Mouse (Mus musculus): Measurements from ENCODE around the gene Pik3ca.

The Pik3ca gene

DNA sequence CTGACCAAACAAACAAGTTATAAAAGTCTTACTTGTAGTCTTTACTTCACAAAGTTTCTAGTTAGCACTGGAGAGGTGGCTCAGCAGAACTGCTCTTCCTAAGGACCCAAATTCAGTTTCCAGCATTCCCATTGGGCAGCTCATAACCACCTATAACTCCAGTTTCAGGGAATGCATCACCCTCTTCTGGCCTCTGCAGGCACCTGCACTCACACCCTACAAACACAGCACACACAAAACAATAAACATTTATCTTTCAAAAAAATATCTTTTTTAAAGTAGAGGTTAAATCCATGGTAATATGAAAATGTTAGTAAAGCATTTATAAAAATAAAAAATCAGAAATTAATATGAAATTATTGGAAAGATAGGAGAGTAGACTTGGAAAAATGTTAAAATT, 44.2 kb downstream of the Pik3ca start:
- DNase-seq (ENCODE audit: low spot score in 2 of 2) = no peak

DNA sequence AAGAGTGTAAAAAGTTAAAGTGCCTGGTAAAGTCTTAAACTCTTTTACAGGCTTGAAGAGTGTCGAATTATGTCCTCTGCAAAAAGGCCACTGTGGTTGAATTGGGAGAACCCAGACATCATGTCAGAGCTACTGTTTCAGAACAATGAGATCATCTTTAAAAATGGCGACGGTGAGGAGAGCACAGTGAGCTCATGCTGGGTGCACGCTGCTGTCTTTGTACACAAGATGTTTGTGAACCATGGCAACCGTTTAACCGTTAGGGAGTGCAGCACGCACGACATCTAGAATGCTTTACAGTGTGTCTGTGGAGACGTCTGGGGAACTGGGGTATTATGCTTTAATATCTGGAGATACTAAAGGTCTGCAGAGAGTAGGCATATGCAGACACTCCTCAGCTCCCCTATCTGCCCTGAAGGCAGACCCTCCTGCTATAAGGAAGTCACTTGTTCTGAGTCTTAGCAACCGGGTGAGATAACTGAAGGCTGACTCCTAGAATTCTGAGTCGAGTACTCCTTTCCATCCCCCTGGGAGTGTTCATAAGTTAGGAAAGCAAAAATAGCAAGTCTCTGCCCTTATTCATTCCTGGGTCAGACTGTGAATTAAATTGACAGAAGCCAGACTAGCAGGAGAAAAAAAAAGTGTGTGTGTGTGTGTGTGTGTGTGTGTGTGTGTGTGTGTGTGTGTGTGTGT, 57.0 kb downstream of the Pik3ca start:
- DNase-seq (ENCODE audit: low spot score in 2 of 2) = no peak

DNA sequence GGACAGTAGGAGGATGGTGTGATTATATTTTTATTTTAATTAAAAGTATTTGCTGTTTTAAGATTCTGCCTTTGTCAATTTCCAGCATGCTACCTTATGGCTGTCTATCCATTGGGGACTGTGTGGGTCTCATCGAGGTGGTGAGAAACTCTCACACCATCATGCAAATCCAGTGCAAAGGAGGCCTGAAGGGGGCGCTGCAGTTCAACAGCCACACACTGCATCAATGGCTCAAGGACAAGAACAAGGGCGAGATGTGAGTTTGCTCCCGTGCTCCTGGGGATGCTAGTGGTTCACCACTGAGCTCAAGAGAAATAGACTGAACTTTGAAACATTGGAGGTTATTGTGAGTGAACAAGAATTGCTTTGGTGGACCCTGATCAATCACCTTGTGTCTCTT, 62.3 kb downstream of the Pik3ca start:
- DNase-seq (ENCODE audit: low spot score in 2 of 2) = no peak

DNA sequence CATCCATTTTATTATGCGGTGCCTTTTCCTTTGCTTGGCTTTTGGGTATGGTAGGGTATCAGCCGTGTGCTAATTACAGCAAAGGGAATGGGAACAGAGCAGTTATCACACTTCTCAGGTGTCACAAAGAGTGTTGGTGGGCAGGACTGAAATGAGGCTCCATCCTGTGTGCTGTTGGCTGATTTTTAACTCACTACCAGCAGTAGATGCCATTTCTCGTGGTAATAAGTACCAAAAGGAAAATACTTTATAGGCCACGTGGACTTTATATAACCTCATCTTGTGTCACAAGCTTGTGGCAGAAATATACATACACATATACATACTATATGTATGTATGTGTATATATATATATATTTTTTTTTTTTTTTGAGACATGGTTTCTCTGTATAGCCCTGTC, 69.8 kb downstream of the Pik3ca start:
- DNase-seq (ENCODE audit: low spot score in 2 of 2) = no peak

- no peak for DNase-seq (ENCODE audit: low spot score in 2 of 2)
Observed at GRCm38 (mm10) chr3:32468411-32468810, 70.9 kb downstream of the Pik3ca start.

DNA sequence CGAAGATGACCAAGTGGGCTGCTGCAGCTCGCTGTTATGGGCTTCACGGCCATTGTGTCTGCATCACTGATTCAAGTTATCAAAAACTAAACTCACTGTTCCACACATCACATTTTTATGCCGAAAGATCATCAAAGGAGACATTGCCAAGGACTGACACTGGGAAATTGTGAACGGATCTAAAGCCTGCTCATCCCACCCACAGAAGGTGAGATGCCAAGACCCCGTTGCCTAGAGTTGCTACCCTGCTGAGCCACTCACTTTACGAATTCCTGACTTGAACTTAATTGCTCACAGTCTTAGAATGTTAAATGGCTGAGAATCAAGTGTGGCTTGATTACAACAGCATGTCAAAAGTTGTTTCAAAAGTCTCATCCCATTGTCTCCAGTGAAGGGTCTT, 73.0 kb downstream of the Pik3ca start:
- DNase-seq (ENCODE audit: low spot score in 2 of 2) = no peak

DNA sequence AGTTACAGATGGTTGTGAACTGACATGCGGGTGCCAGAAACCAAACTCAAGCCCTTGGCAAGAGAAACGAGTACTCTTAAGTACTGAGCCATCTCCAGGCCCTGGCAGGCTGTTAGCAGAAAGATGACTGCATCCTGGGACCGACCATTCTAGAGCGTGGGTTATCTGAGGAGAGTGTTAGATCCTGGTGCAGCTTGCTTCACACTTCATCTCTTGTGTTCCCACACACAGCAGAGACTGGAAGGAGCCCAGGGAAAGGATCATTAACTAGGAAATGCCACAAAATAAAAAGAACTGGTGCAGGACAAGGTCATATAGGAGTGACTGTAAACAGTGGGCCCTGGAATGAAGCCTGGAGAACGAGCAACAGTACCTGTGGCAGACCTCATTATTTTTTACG, 73.6 kb downstream of the Pik3ca start:
- DNase-seq (ENCODE audit: low spot score in 2 of 2) = no peak

GRCm38 (mm10) chr3:32472191-32472900, 74.9 kb downstream of the Pik3ca start:
- no peak for DNase-seq (ENCODE audit: low spot score in 2 of 2)

- DNase-seq (ENCODE audit: low spot score in 2 of 2) = no peak
Observed at GRCm38 (mm10) chr3:32473184-32473583, 75.7 kb downstream of the Pik3ca start.

GRCm38 (mm10) chr3:32479961-32480360, 82.5 kb downstream of the Pik3ca start:
- DNase-seq (ENCODE audit: low spot score in 2 of 2) = no peak

DNA sequence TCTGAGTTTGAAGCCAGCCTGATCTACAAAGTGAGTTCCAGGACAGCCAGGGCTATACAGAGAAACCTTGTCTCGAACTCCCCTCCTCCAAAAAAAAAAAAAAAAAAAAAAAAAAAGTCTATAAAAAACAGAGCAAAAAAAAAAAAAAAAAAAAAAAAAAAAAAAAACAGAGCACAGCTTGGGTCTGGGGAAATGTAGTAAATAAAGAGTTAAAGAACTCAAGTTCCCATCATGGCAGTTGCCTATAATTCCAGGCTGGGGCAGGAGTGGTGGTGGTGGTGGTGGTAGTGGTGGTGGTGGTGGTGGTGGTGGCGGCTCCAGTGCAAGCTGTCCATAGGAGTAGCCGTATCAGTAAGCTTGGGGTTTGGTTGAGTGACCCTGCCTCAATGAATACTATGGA, 85.6 kb downstream of the Pik3ca start:
- DNase-seq (ENCODE audit: low spot score in 2 of 2) = no peak

GRCm38 (mm10) chr3:32486543-32486942, 89.1 kb downstream of the Pik3ca start:
- DNase-seq (ENCODE audit: low spot score in 2 of 2) = no peak

GRCm38 (mm10) chr3:32488172-32488571, 90.7 kb downstream of the Pik3ca start:
- DNase-seq (ENCODE audit: low spot score in 2 of 2) = no peak

DNA sequence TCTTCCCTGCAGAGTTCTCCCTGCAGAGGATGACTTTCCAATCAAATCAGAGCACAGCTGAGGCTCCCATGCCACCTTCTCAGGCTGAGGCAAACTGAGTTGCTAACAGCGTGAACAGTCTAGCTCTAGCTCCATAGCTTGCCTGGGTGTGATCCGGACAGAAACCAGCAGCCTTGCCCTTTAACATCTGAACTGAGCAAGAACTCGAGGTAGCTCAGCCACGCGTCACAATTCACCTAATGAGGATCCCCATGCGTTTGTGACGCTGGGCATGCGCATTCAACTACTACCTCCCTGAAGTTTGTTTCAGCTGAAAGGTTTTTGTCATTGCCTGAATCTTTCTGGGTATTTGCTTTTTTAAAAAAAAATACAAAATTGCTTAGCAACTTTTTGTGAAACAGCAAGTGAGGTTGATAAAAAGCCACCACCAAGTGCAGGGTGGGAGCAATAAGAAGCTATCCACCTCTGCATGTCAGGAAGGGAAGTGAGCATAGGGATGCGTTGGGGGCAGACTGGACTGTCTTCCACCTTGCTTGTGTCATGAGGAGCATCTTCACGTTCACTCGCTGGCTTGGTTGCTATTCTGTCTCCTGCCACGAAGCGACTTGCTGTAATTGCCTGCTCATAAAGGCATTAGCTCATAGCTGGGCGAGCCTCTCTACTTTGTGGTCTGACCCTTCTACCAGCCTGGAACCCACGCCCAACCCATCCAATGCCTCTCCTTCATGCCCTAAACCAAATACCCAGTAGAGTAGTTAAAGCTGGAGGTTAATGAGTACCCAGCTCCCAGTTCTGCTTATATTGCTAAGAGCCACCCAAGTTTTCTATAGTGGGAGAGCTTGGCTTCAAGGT, 92.8 kb downstream of the Pik3ca start:
- no peak for DNase-seq (ENCODE audit: low spot score in 2 of 2)

DNA sequence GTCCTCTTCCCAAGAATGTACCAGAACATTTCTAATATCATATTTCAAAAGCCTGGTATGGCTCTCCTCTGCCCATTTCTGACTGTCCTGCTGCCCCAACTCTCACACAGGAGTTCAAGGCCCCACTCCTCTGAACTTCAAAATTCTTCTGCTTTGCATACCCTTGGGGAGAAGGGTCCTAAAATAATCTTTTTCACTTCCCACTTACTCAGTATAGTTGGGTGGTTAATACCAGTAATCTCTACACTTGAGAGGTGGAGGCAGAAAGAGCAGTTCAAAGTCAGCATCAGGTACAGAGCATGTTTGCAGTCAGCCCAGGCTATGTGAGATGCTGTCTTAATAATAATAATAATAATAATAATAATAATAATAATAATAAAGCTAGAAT, 93.5 kb downstream of the Pik3ca start:
- DNase-seq (ENCODE audit: low spot score in 2 of 2) = no peak

GRCm38 (mm10) chr3:32492097-32493090, 94.9 kb downstream of the Pik3ca start, which contains the start of gene Kcnmb3:
Kcnmb3 (minus strand) TSS chr3:32492231.
- no peak for DNase-seq (ENCODE audit: low spot score in 2 of 2)

DNA sequence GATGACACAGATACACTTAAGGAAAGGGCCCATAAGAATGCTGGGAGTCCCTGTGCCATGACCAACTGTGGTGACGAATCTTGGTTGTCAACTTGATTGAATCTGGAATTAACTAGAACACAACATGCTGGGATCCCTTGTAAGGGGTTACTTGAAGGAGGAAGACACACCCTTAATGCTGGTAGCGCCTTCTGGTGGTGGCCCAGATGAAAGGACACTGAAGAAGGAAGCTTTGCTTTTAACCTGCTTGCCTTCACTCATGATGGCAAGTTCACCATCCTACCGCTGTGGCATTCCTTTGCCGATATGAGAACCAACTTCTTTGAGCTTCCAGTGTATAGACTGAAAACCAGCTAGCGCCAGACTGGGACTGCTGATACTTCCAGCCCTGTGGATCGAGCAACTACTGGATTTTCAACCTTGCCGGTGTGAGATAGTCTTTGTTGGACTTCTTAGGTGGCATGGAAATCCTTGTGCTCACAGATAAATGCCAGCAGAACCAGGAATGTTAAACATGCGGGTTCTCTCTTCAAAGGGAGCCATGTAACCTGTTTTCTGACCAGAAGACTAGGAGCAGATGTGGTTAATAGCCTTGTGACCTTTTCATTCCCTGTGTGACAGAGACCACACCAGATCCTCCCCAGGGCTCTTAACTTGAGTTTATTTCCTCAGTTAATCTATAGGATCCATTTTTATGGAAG, 97.1 kb downstream of the Pik3ca start:
- DNase-seq (ENCODE audit: low spot score in 2 of 2) = no peak

GRCm38 (mm10) chr3:32495088-32495770, 97.8 kb downstream of the Pik3ca start:
- no peak for DNase-seq (ENCODE audit: low spot score in 2 of 2)

- no peak for DNase-seq (ENCODE audit: low spot score in 2 of 2)
Observed at GRCm38 (mm10) chr3:32495856-32496710, 98.6 kb downstream of the Pik3ca start.

All from urinary bladder, adult 18-20 months (tissue).